Mouse (Mus musculus) inflammation-experienced regulatory T-cells, adult 16 weeks (primary cell): ENCODE data around the gene Ripk3. TPM values are rescaled to one million over a fixed set of nuclear protein-coding genes. Genes with fewer than 3 reads are reported as not detected.

Source experiments
- polyA plus RNA-seq: library from polyadenylated mRNA; unstranded; fragments of 100-300 nt; shearing (Covaris generic); gene quantifications from one replicate; pipeline ENCODE4 v1.2.1, GENCODE M21; 2017

Ripk3 gene
- polyA plus RNA-seq: 85.5 TPM

GRCm38 (mm10) chr14:55788256-55789050, at the start of gene Ripk3:
TSS of gene Ripk3 (minus strand) at chr14:55788865.

GRCm38 (mm10) chr14:55822991-55823762, 34.5 kb upstream of the Ripk3 start, which contains the start of gene Nfatc4:
TSS of gene Nfatc4 (plus strand) at chr14:55823144.

GRCm38 (mm10) chr14:55783958-55784235, 4.8 kb downstream of the Ripk3 start, which contains the start of gene Adcy4:
TSS of gene Adcy4 (minus strand) at chr14:55784095.

GRCm38 (mm10) chr14:55765696-55766095, 23.0 kb downstream of the Ripk3 start, which contains the start of gene Ltb4r1:
TSS of gene Ltb4r1 (plus strand) at chr14:55765962.

GRCm38 (mm10) chr14:55761163-55761562, 27.5 kb downstream of the Ripk3 start, which contains the start of gene Ltb4r2:
TSS of gene Ltb4r2 (plus strand) at chr14:55761428.

GRCm38 (mm10) chr14:55758363-55758784, 30.3 kb downstream of the Ripk3 start, which contains the start of gene Cideb:
TSS of gene Cideb (minus strand) at chr14:55758458.

GRCm38 (mm10) chr14:55745180-55745860, 43.3 kb downstream of the Ripk3 start, which contains the start of the genes Dhrs1 and Nop9:
TSS of gene Dhrs1 (minus strand) at chr14:55745690.
TSS of gene Nop9 (plus strand) at chr14:55745693.

Other genes starting within 250 kb of the Ripk3 start
- 63.7 TPM for gene Pck2, start 248.6 kb downstream of the Ripk3 start, polyA plus RNA-seq
- gene Dcaf11, start 228.9 kb downstream of the Ripk3 start, polyA plus RNA-seq: 170 TPM
- 4.4 TPM for gene A730061H03Rik, start 228.5 kb downstream of the Ripk3 start, polyA plus RNA-seq
- not detected for gene Fitm1, start 213.2 kb downstream of the Ripk3 start, polyA plus RNA-seq
- gene Psme1, start 210.7 kb downstream of the Ripk3 start, polyA plus RNA-seq: 1,083 TPM
- gene Emc9, start 203.6 kb downstream of the Ripk3 start, polyA plus RNA-seq: 38.3 TPM
- 924 TPM for gene Psme2, start 197.8 kb downstream of the Ripk3 start, polyA plus RNA-seq
- gene Rnf31, start 197.2 kb downstream of the Ripk3 start, polyA plus RNA-seq: 82.6 TPM
- gene Irf9, start 185.3 kb downstream of the Ripk3 start, polyA plus RNA-seq: 199 TPM
- gene Rec8, start 170.8 kb downstream of the Ripk3 start, polyA plus RNA-seq: 10.8 TPM
- 69.0 TPM for gene Ipo4, start 152.9 kb downstream of the Ripk3 start, polyA plus RNA-seq
- 0.34 TPM for gene Gm49378, start 151.0 kb downstream of the Ripk3 start, polyA plus RNA-seq
- gene Tm9sf1, start 145.1 kb downstream of the Ripk3 start, polyA plus RNA-seq: 110 TPM
- gene Tssk4, start 138.7 kb downstream of the Ripk3 start, polyA plus RNA-seq: 2.0 TPM
- gene Mdp1, start 128.4 kb downstream of the Ripk3 start, polyA plus RNA-seq: 117 TPM
- 60.7 TPM for gene Gmpr2, start 116.9 kb downstream of the Ripk3 start, polyA plus RNA-seq
- 431 TPM for gene Nedd8, start 116.7 kb downstream of the Ripk3 start, polyA plus RNA-seq
- 67.8 TPM for gene Tinf2, start 107.0 kb downstream of the Ripk3 start, polyA plus RNA-seq
- 0.48 TPM for gene Tgm1, start 74.9 kb downstream of the Ripk3 start, polyA plus RNA-seq
- 76.4 TPM for gene Rabggta, start 66.6 kb downstream of the Ripk3 start, polyA plus RNA-seq
- 55.5 TPM for gene Dhrs1, start 43.2 kb downstream of the Ripk3 start, polyA plus RNA-seq
- gene Nop9, start 43.2 kb downstream of the Ripk3 start, polyA plus RNA-seq: 18.5 TPM
- gene Cideb, start 30.4 kb downstream of the Ripk3 start, polyA plus RNA-seq: not detected
- gene Ltb4r2, start 27.4 kb downstream of the Ripk3 start, polyA plus RNA-seq: not detected
- 2.1 TPM for gene Ltb4r1, start 22.9 kb downstream of the Ripk3 start, polyA plus RNA-seq
- 0.56 TPM for gene Adcy4, start 4.8 kb downstream of the Ripk3 start, polyA plus RNA-seq
- gene Nfatc4, start 34.3 kb upstream of the Ripk3 start, polyA plus RNA-seq: not detected
- 1.4 TPM for gene Nynrin, start 65.1 kb upstream of the Ripk3 start, polyA plus RNA-seq
- 0.13 TPM for gene Cbln3, start 95.5 kb upstream of the Ripk3 start, polyA plus RNA-seq
- 131 TPM for gene Khnyn, start 96.1 kb upstream of the Ripk3 start, polyA plus RNA-seq
- gene Sdr39u1, start 111.4 kb upstream of the Ripk3 start, polyA plus RNA-seq: 79.0 TPM
- not detected for gene Cma1, start 155.8 kb upstream of the Ripk3 start, polyA plus RNA-seq
- not detected for gene Cma2, start 162.1 kb upstream of the Ripk3 start, polyA plus RNA-seq
- gene Mcpt1, start 229.1 kb upstream of the Ripk3 start, polyA plus RNA-seq: not detected
- gene Mcpt9, start 241.6 kb upstream of the Ripk3 start, polyA plus RNA-seq: not detected